Mouse (Mus musculus) megakaryocyte, embryonic 14.5 days (primary cell): ENCODE measurements around the gene Sh3kbp1. TPM values are rescaled to one million over a fixed set of nuclear protein-coding genes. Genes with fewer than 3 reads are reported as not detected.

Experiments
- H3K27me3 ChIP-seq: replicated peaks from 2 replicates; pipeline ENCODE3; 2012; ENCODE audit warnings: inconsistent platforms
- H3K36me3 ChIP-seq: replicated peaks from 2 replicates; pipeline ENCODE3; 2012; ENCODE audit warnings: low read length, inconsistent platforms, mixed read lengths
- H3K4me1 ChIP-seq: 2 replicates; pipeline ENCODE4 v1.6.1; 2012; ENCODE audit warnings: inconsistent platforms
- H3K4me3 ChIP-seq: replicated peaks from 2 replicates; pipeline ENCODE3; 2012; ENCODE audit warnings: moderate library complexity, mild to moderate bottlenecking, inconsistent platforms
- H3K9me3 ChIP-seq: 2 replicates; pipeline ENCODE4 v1.6.1; 2012; ENCODE audit warnings: inconsistent platforms
- FLI1 ChIP-seq: IDR thresholded peaks from 2 replicates; pipeline ENCODE4 v1.6.1; 2012; ENCODE audit warnings: low read length, inconsistent platforms, mixed read lengths
- GATA1 ChIP-seq: IDR thresholded peaks from 3 replicates; pipeline ENCODE4 v1.6.1; 2012; ENCODE audit warnings: mixed read lengths, low read length, inconsistent platforms, borderline replicate concordance
- polyA plus RNA-seq: library from polyadenylated mRNA; stranded (reverse); fragments of >175 nt; gene quantifications from 2 replicates; pipeline ENCODE4 v1.2.3, GENCODE M21; 2012; ENCODE audit warnings: low replicate concordance; ENCODE audit not compliant: insufficient read depth

The Sh3kbp1 gene
- polyA plus RNA-seq, 1 experiment = 1.9 TPM

- TF ChIP-seq FLI1 (no peak), GATA1 (no peak)
- Histone ChIP-seq H3K27me3 (no peaks in the 10 kb centered on the region), H3K4me3 (peak overlapping the region; percentile 78), H3K9me3 (no peaks in the 10 kb centered on the region), H3K4me1 (peaks cover 17% of the 10 kb centered on the region), H3K36me3 (no peaks in the 10 kb centered on the region)
Measured at GRCm38 (mm10) chrX:159757854-159758540, 130.9 kb downstream of the Sh3kbp1 start.

GRCm38 (mm10) chrX:159763801-159764200, 136.7 kb downstream of the Sh3kbp1 start:
- Histone ChIP-seq H3K27me3 (peaks cover 1% of the 10 kb centered on the region), H3K36me3 (no peaks in the 10 kb centered on the region), H3K9me3 (no peaks in the 10 kb centered on the region), H3K4me1 (peaks cover 4% of the 10 kb centered on the region; the same call in 1 of the 2 replicates), H3K4me3 (no peak overlapping the region)
- TF ChIP-seq GATA1 (no peak), FLI1 (no peak)

GRCm38 (mm10) chrX:159765850-159766249, 138.8 kb downstream of the Sh3kbp1 start:
- H3K27me3 ChIP-seq = peaks cover 3% of the 10 kb centered on the region
- H3K36me3 ChIP-seq = no peaks in the 10 kb centered on the region
- H3K4me1 ChIP-seq = peaks cover 5% of the 10 kb centered on the region; the same call in 1 of the 2 replicates
- no peaks in the 10 kb centered on the region for H3K9me3 ChIP-seq
- H3K4me3 ChIP-seq = no peak overlapping the region
- TF ChIP-seq GATA1 = no peak
- no peak for TF ChIP-seq FLI1

GRCm38 (mm10) chrX:159769005-159769404, 141.9 kb downstream of the Sh3kbp1 start:
- Histone ChIP-seq H3K27me3 (peaks cover 7% of the 10 kb centered on the region), H3K4me1 (peaks cover 5% of the 10 kb centered on the region; the same call in 1 of the 2 replicates), H3K36me3 (no peaks in the 10 kb centered on the region), H3K9me3 (no peaks in the 10 kb centered on the region), H3K4me3 (no peak overlapping the region)
- TF ChIP-seq FLI1 = no peak
- TF ChIP-seq GATA1 = no peak

- Histone ChIP-seq H3K9me3 (no peaks in the 10 kb centered on the region), H3K4me1 (peaks cover 5% of the 10 kb centered on the region; the same call in 1 of the 2 replicates)
- TF ChIP-seq GATA1 (no peak), FLI1 (no peak)
Measured at GRCm38 (mm10) chrX:159769773-159770172, 142.7 kb downstream of the Sh3kbp1 start.

GRCm38 (mm10) chrX:159772137-159772536, 145.1 kb downstream of the Sh3kbp1 start:
- H3K27me3 ChIP-seq = peaks cover 7% of the 10 kb centered on the region
- TF ChIP-seq FLI1 = no peak
- no peak for TF ChIP-seq GATA1
- no peak overlapping the region for H3K4me3 ChIP-seq
- peaks cover 5% of the 10 kb centered on the region; the same call in 1 of the 2 replicates for H3K4me1 ChIP-seq
- H3K9me3 ChIP-seq = no peaks in the 10 kb centered on the region
- no peaks in the 10 kb centered on the region for H3K36me3 ChIP-seq

More at GRCm38 (mm10) chrX:159769773-159770172, 142.7 kb downstream of the Sh3kbp1 start:
- Histone ChIP-seq H3K27me3 (peaks cover 7% of the 10 kb centered on the region), H3K4me3 (no peak overlapping the region), H3K36me3 (no peaks in the 10 kb centered on the region)

GRCm38 (mm10) chrX:159775042-159775441, 148.0 kb downstream of the Sh3kbp1 start:
- no peak for TF ChIP-seq FLI1
- no peak for TF ChIP-seq GATA1
- Histone ChIP-seq H3K36me3 (no peaks in the 10 kb centered on the region), H3K4me3 (no peak overlapping the region), H3K27me3 (peaks cover 4% of the 10 kb centered on the region), H3K9me3 (no peaks in the 10 kb centered on the region), H3K4me1 (no peaks in the 10 kb centered on the region)

- no peaks in the 10 kb centered on the region for H3K4me1 ChIP-seq
- no peak for TF ChIP-seq GATA1
- no peak for TF ChIP-seq FLI1
- H3K9me3 ChIP-seq = no peaks in the 10 kb centered on the region
- peaks cover 2% of the 10 kb centered on the region for H3K27me3 ChIP-seq
- H3K36me3 ChIP-seq = no peaks in the 10 kb centered on the region
- H3K4me3 ChIP-seq = no peak overlapping the region
Measured at GRCm38 (mm10) chrX:159778787-159779186, 151.7 kb downstream of the Sh3kbp1 start.

- Histone ChIP-seq H3K27me3 (peaks cover 8% of the 10 kb centered on the region), H3K9me3 (0 out of 2 replicates have a peak, but pooled peaks cover 3% of the 10 kb centered on the region), H3K4me1 (peaks cover 3% of the 10 kb centered on the region; the same call in 1 of the 2 replicates), H3K36me3 (no peaks in the 10 kb centered on the region), H3K4me3 (no peak overlapping the region)
- TF ChIP-seq FLI1 (no peak), GATA1 (no peak)
Measured at GRCm38 (mm10) chrX:159790516-159790915, 163.4 kb downstream of the Sh3kbp1 start.

GRCm38 (mm10) chrX:159795603-159796002, 168.5 kb downstream of the Sh3kbp1 start:
- Histone ChIP-seq H3K4me3 (no peak overlapping the region), H3K36me3 (no peaks in the 10 kb centered on the region), H3K27me3 (peaks cover 4% of the 10 kb centered on the region), H3K4me1 (no peaks in the 10 kb centered on the region), H3K9me3 (no peaks in the 10 kb centered on the region)
- TF ChIP-seq GATA1 (no peak), FLI1 (no peak)
